Mouse (Mus musculus) kidney, postnatal 10 days (tissue): Measurements from ENCODE around the gene Camkv.

Experiments used
- DNase-seq: peaks from one replicate; pipeline ENCODE4 v3.0.0; 2021; ENCODE audit warnings: mixed read lengths

Camkv gene

GRCm38 (mm10) chr9:107935374-107935773 lies at the start of gene Camkv:
Gene Camkv (plus strand): TSS chr9:107935674.
- no peak for DNase-seq

GRCm38 (mm10) chr9:107887804-107888266 lies 47.6 kb upstream of the Camkv start, which contains the start of gene Mon1a:
Gene Mon1a (plus strand): TSS chr9:107888151.
- DNase-seq = peak; percentile 92

- peak; percentile 34 for DNase-seq
Measured at GRCm38 (mm10) chr9:107888267-107888850, 47.1 kb upstream of the Camkv start.

GRCm38 (mm10) chr9:107890260-107890659 lies 45.2 kb upstream of the Camkv start:
- DNase-seq = no peak

GRCm38 (mm10) chr9:107891023-107891422 lies 44.5 kb upstream of the Camkv start:
- peak; percentile 32 for DNase-seq

- DNase-seq = no peak
Measured at GRCm38 (mm10) chr9:107898563-107898962, 36.9 kb upstream of the Camkv start.

GRCm38 (mm10) chr9:107899855-107900254 lies 35.6 kb upstream of the Camkv start:
- no peak for DNase-seq

GRCm38 (mm10) chr9:107900840-107901626 lies 34.4 kb upstream of the Camkv start:
- peak; percentile 80 for DNase-seq

- DNase-seq = no peak
Measured at GRCm38 (mm10) chr9:107901627-107901914, 33.9 kb upstream of the Camkv start.

- peak; percentile 92 for DNase-seq
Measured at GRCm38 (mm10) chr9:107904726-107905125, 30.7 kb upstream of the Camkv start.

- peak; percentile 90 for DNase-seq
Measured at GRCm38 (mm10) chr9:107906252-107906966, 29.1 kb upstream of the Camkv start, which contains the start of gene Mst1r. Gene Mst1r (plus strand): TSS chr9:107906873.

GRCm38 (mm10) chr9:107906967-107907800 lies 28.3 kb upstream of the Camkv start:
- DNase-seq = no peak

- no peak for DNase-seq
Measured at GRCm38 (mm10) chr9:107907801-107908120, 27.7 kb upstream of the Camkv start.

GRCm38 (mm10) chr9:107908410-107909158 lies 26.9 kb upstream of the Camkv start:
- DNase-seq = no peak

- no peak for DNase-seq
Measured at GRCm38 (mm10) chr9:107910025-107910769, 25.3 kb upstream of the Camkv start.

GRCm38 (mm10) chr9:107914764-107915420 lies 20.6 kb upstream of the Camkv start:
- DNase-seq = no peak

- DNase-seq = peak; percentile 37
Measured at GRCm38 (mm10) chr9:107917895-107918608, 17.4 kb upstream of the Camkv start.

GRCm38 (mm10) chr9:107918884-107919283 lies 16.6 kb upstream of the Camkv start:
- DNase-seq = no peak

GRCm38 (mm10) chr9:107919441-107919840 lies 16.0 kb upstream of the Camkv start:
- no peak for DNase-seq

- peak; percentile 75 for DNase-seq
Measured at GRCm38 (mm10) chr9:107923021-107923420, 12.5 kb upstream of the Camkv start.
